Mouse (Mus musculus): ENCODE data around the gene Acvrl1.

GRCm38 (mm10) chr15:101145424-101146099 is 17.2 kb downstream of the Acvrl1 start:
- TF ChIP-seq CTCF (IDR thresholded peaks at IDR 0.05) (peak; percentile 99), EP300 (IDR thresholded peaks at IDR 0.05) (peak; percentile 77)

Measured in lung, postnatal 0 days (tissue).